Mouse (Mus musculus) kidney, adult 8-10 months (tissue): ENCODE data around the gene Klf4.
A peak's percentile ranks its signal among the peaks of the same experiment; 100 is the strongest.

ENCODE experiments used
- DNase-seq, 2 experiments: peaks; one replicate each; pipeline ENCODE4 v3.0.0; 2022

Klf4 gene

GRCm38 (mm10) chr4:55532407-55533195 lies at the start of gene Klf4:
Gene Klf4 (minus strand): TSS chr4:55532466.
- peak; percentile 85 to 88 for DNase-seq

GRCm38 (mm10) chr4:55571432-55571831 lies 39.2 kb upstream of the Klf4 start:
- no peak for DNase-seq

GRCm38 (mm10) chr4:55567986-55568385 lies 35.7 kb upstream of the Klf4 start:
- DNase-seq, result no peak

- DNase-seq, result no peak
Observed at GRCm38 (mm10) chr4:55567575-55567974, 35.3 kb upstream of the Klf4 start.

- no peak for DNase-seq
Observed at GRCm38 (mm10) chr4:55564317-55564716, 32.1 kb upstream of the Klf4 start.

GRCm38 (mm10) chr4:55563050-55563449 lies 30.8 kb upstream of the Klf4 start:
- DNase-seq, result no peak

GRCm38 (mm10) chr4:55562062-55562461 lies 29.8 kb upstream of the Klf4 start:
- no peak for DNase-seq

GRCm38 (mm10) chr4:55546869-55547268 lies 14.6 kb upstream of the Klf4 start:
- no peak for DNase-seq

- no peak for DNase-seq
Observed at GRCm38 (mm10) chr4:55542753-55543152, 10.5 kb upstream of the Klf4 start.

- no peak for DNase-seq
Observed at GRCm38 (mm10) chr4:55541654-55542053, 9.4 kb upstream of the Klf4 start.

GRCm38 (mm10) chr4:55541221-55541620 lies 9.0 kb upstream of the Klf4 start:
- DNase-seq, result no peak

- no peak for DNase-seq
Observed at GRCm38 (mm10) chr4:55535012-55535411, 2.7 kb upstream of the Klf4 start.

GRCm38 (mm10) chr4:55534510-55534909 lies 2.2 kb upstream of the Klf4 start:
- no peak for DNase-seq

- peak in 1 of 2 experiments; percentile 10 for DNase-seq
Observed at GRCm38 (mm10) chr4:55533803-55534254, 1.6 kb upstream of the Klf4 start.

GRCm38 (mm10) chr4:55533196-55533802 lies 1.0 kb upstream of the Klf4 start:
- DNase-seq, result peak in 1 of 2 experiments; percentile 27

GRCm38 (mm10) chr4:55531856-55532406 lies 335 bp downstream of the Klf4 start:
- DNase-seq, result peak in 1 of 2 experiments; percentile 2

- peak; percentile 14 to 37 for DNase-seq
Observed at GRCm38 (mm10) chr4:55531096-55531855, 990 bp downstream of the Klf4 start.

- no peak for DNase-seq
Observed at GRCm38 (mm10) chr4:55530731-55531095, 1.6 kb downstream of the Klf4 start.

- peak; percentile 75 to 83 for DNase-seq
Observed at GRCm38 (mm10) chr4:55530236-55530635, 2.0 kb downstream of the Klf4 start.

- DNase-seq, result no peak
Observed at GRCm38 (mm10) chr4:55528404-55528803, 3.9 kb downstream of the Klf4 start.

- no peak for DNase-seq
Observed at GRCm38 (mm10) chr4:55527931-55528330, 4.3 kb downstream of the Klf4 start.

GRCm38 (mm10) chr4:55526247-55527115 lies 5.8 kb downstream of the Klf4 start:
- DNase-seq, result no peak
